Mouse (Mus musculus): ENCODE measurements around the gene Cmip. TPM values are rescaled to one million over a fixed set of nuclear protein-coding genes. Genes with fewer than 3 reads are reported as not detected.

Cmip gene
- polyA plus RNA-seq, 1 experiment from 2014 or later, result 146 TPM

- Histone ChIP-seq H3K27me3 (ENCODE audit: control insufficient read depth, insufficient read depth, low read depth, low read length) (no peaks in the 10 kb centered on the region), H3K27ac (ENCODE audit: low read length) (no peak overlapping the region), H3K9me3 (replicated peaks; ENCODE audit: control insufficient read depth, low read length, poor library complexity, severe bottlenecking) (no peaks in the 10 kb centered on the region), H3K36me3 (ENCODE audit: control insufficient read depth, insufficient read depth, low read length) (no peaks in the 10 kb centered on the region), H3K4me2 (ENCODE audit: low read length) (no peak overlapping the region), H3K4me3 (ENCODE audit: low read depth, low read length) (no peak overlapping the region), H3K9ac (ENCODE audit: low read depth, low read length) (no peak overlapping the region), H3K4me1 (ENCODE audit: control insufficient read depth, insufficient read depth, low read length) (peaks cover 46% of the 10 kb centered on the region)
- WGBS, result 68% methylated on average over 10 of the region's 10 CpGs
- no peak for ATAC-seq
Measured at GRCm38 (mm10) chr8:117334058-117334747, 77.3 kb downstream of the Cmip start.

GRCm38 (mm10) chr8:117334748-117335393 lies 78.0 kb downstream of the Cmip start:
- Histone ChIP-seq H3K27me3 (ENCODE audit: control insufficient read depth, insufficient read depth, low read depth, low read length) (no peaks in the 10 kb centered on the region), H3K4me3 (ENCODE audit: low read depth, low read length) (no peak overlapping the region), H3K9ac (ENCODE audit: low read depth, low read length) (no peak overlapping the region), H3K36me3 (ENCODE audit: control insufficient read depth, insufficient read depth, low read length) (no peaks in the 10 kb centered on the region), H3K4me1 (ENCODE audit: control insufficient read depth, insufficient read depth, low read length) (peaks cover 46% of the 10 kb centered on the region), H3K27ac (ENCODE audit: low read length) (no peak overlapping the region), H3K4me2 (ENCODE audit: low read length) (no peak overlapping the region), H3K9me3 (replicated peaks; ENCODE audit: control insufficient read depth, low read length, poor library complexity, severe bottlenecking) (no peaks in the 10 kb centered on the region)
- no peak for ATAC-seq
- 52% methylated on average over 14 of the region's 14 CpGs for WGBS

GRCm38 (mm10) chr8:117335423-117335822 lies 78.6 kb downstream of the Cmip start:
- 65% methylated on average over 8 of the region's 8 CpGs for WGBS
- H3K36me3 ChIP-seq (ENCODE audit: control insufficient read depth, insufficient read depth, low read length), result no peaks in the 10 kb centered on the region
- peaks cover 45% of the 10 kb centered on the region for H3K4me1 ChIP-seq (ENCODE audit: control insufficient read depth, insufficient read depth, low read length)
- no peak overlapping the region for H3K27ac ChIP-seq (ENCODE audit: low read length)
- no peak overlapping the region for H3K9ac ChIP-seq (ENCODE audit: low read depth, low read length)
- H3K4me2 ChIP-seq (ENCODE audit: low read length), result no peak overlapping the region
- H3K4me3 ChIP-seq (ENCODE audit: low read depth, low read length), result no peak overlapping the region
- ATAC-seq, result no peak
- no peaks in the 10 kb centered on the region for H3K9me3 ChIP-seq (replicated peaks; ENCODE audit: control insufficient read depth, low read length, poor library complexity, severe bottlenecking)
- no peaks in the 10 kb centered on the region for H3K27me3 ChIP-seq (ENCODE audit: control insufficient read depth, insufficient read depth, low read depth, low read length)

- Histone ChIP-seq H3K4me2 (ENCODE audit: low read length) (no peak overlapping the region), H3K4me3 (ENCODE audit: low read depth, low read length) (no peak overlapping the region), H3K27ac (ENCODE audit: low read length) (no peak overlapping the region), H3K9ac (ENCODE audit: low read depth, low read length) (no peak overlapping the region), H3K36me3 (ENCODE audit: control insufficient read depth, insufficient read depth, low read length) (no peaks in the 10 kb centered on the region), H3K9me3 (replicated peaks; ENCODE audit: control insufficient read depth, low read length, poor library complexity, severe bottlenecking) (no peaks in the 10 kb centered on the region), H3K27me3 (ENCODE audit: control insufficient read depth, insufficient read depth, low read depth, low read length) (no peaks in the 10 kb centered on the region), H3K4me1 (ENCODE audit: control insufficient read depth, insufficient read depth, low read length) (peaks cover 41% of the 10 kb centered on the region)
- WGBS, result 80% methylated on average over 3 of the region's 3 CpGs
- ATAC-seq, result no peak
Measured at GRCm38 (mm10) chr8:117337188-117337587, 80.3 kb downstream of the Cmip start.

GRCm38 (mm10) chr8:117338678-117339077 lies 81.8 kb downstream of the Cmip start:
- Histone ChIP-seq H3K36me3 (ENCODE audit: control insufficient read depth, insufficient read depth, low read length) (no peaks in the 10 kb centered on the region), H3K9me3 (replicated peaks; ENCODE audit: control insufficient read depth, low read length, poor library complexity, severe bottlenecking) (no peaks in the 10 kb centered on the region), H3K9ac (ENCODE audit: low read depth, low read length) (no peak overlapping the region), H3K4me2 (ENCODE audit: low read length) (no peak overlapping the region), H3K27me3 (ENCODE audit: control insufficient read depth, insufficient read depth, low read depth, low read length) (no peaks in the 10 kb centered on the region), H3K4me3 (ENCODE audit: low read depth, low read length) (no peak overlapping the region), H3K4me1 (ENCODE audit: control insufficient read depth, insufficient read depth, low read length) (peaks cover 37% of the 10 kb centered on the region), H3K27ac (ENCODE audit: low read length) (no peak overlapping the region)
- 73% methylated on average over 2 of the region's 2 CpGs for WGBS
- no peak for ATAC-seq

- WGBS, result 42% methylated on average over 19 of the region's 19 CpGs
Measured at GRCm38 (mm10) chr8:117339296-117339957, 82.6 kb downstream of the Cmip start.

GRCm38 (mm10) chr8:117339958-117340651 lies 83.2 kb downstream of the Cmip start:
- H3K27ac ChIP-seq (ENCODE audit: low read length), result no peak overlapping the region
- H3K4me3 ChIP-seq (ENCODE audit: low read depth, low read length), result no peak overlapping the region
- H3K36me3 ChIP-seq (ENCODE audit: control insufficient read depth, insufficient read depth, low read length), result no peaks in the 10 kb centered on the region
- ATAC-seq, result no peak
- no peaks in the 10 kb centered on the region for H3K9me3 ChIP-seq (replicated peaks; ENCODE audit: control insufficient read depth, low read length, poor library complexity, severe bottlenecking)
- no peak overlapping the region for H3K9ac ChIP-seq (ENCODE audit: low read depth, low read length)
- no peak overlapping the region for H3K4me2 ChIP-seq (ENCODE audit: low read length)
- H3K27me3 ChIP-seq (ENCODE audit: control insufficient read depth, insufficient read depth, low read depth, low read length), result no peaks in the 10 kb centered on the region
- WGBS, result 52% methylated on average over 12 of the region's 12 CpGs
- peaks cover 31% of the 10 kb centered on the region for H3K4me1 ChIP-seq (ENCODE audit: control insufficient read depth, insufficient read depth, low read length)

More at GRCm38 (mm10) chr8:117339296-117339957, 82.6 kb downstream of the Cmip start:
- H3K27me3 ChIP-seq (ENCODE audit: control insufficient read depth, insufficient read depth, low read depth, low read length), result no peaks in the 10 kb centered on the region
- no peak overlapping the region for H3K4me2 ChIP-seq (ENCODE audit: low read length)
- H3K9ac ChIP-seq (ENCODE audit: low read depth, low read length), result no peak overlapping the region
- no peak overlapping the region for H3K27ac ChIP-seq (ENCODE audit: low read length)
- H3K9me3 ChIP-seq (replicated peaks; ENCODE audit: control insufficient read depth, low read length, poor library complexity, severe bottlenecking), result no peaks in the 10 kb centered on the region
- no peak overlapping the region for H3K4me3 ChIP-seq (ENCODE audit: low read depth, low read length)
- no peaks in the 10 kb centered on the region for H3K36me3 ChIP-seq (ENCODE audit: control insufficient read depth, insufficient read depth, low read length)
- peaks cover 35% of the 10 kb centered on the region for H3K4me1 ChIP-seq (ENCODE audit: control insufficient read depth, insufficient read depth, low read length)
- ATAC-seq, result no peak

- 88% methylated on average over 12 of the region's 12 CpGs for WGBS
- no peak for ATAC-seq
- no peaks in the 10 kb centered on the region for H3K27me3 ChIP-seq (ENCODE audit: control insufficient read depth, insufficient read depth, low read depth, low read length)
Measured at GRCm38 (mm10) chr8:117340800-117341199, 83.9 kb downstream of the Cmip start.

More at GRCm38 (mm10) chr8:117340800-117341199, 83.9 kb downstream of the Cmip start:
- Histone ChIP-seq H3K4me3 (ENCODE audit: low read depth, low read length) (no peak overlapping the region), H3K4me2 (ENCODE audit: low read length) (no peak overlapping the region), H3K4me1 (ENCODE audit: control insufficient read depth, insufficient read depth, low read length) (peaks cover 28% of the 10 kb centered on the region), H3K27ac (ENCODE audit: low read length) (no peak overlapping the region), H3K36me3 (ENCODE audit: control insufficient read depth, insufficient read depth, low read length) (no peaks in the 10 kb centered on the region), H3K9ac (ENCODE audit: low read depth, low read length) (no peak overlapping the region), H3K9me3 (replicated peaks; ENCODE audit: control insufficient read depth, low read length, poor library complexity, severe bottlenecking) (no peaks in the 10 kb centered on the region)

Measured in midbrain, embryonic 16.5 days (tissue).